Mouse (Mus musculus) Patski (cell line): ENCODE results near the gene Copz1. TPM values are rescaled to one million over a fixed set of nuclear protein-coding genes. Genes with fewer than 3 reads are reported as not detected.

Experiments used
- ATAC-seq: fragments of 100-300 bp; one replicate; pipeline ENCODE4 v1.8.0; 2021
- CTCF ChIA-PET: fragments of 350-600 bp; sonication (Branson Sonifier 250); formaldehyde crosslinking; loops from one replicate; lab custom pipeline; 2022; ENCODE audit warnings: inconsistent platforms; lab: Charles Lee
- POLR2A ChIA-PET: fragments of 350-600 bp; sonication (Branson Sonifier 250); formaldehyde crosslinking; loops from one replicate; lab custom pipeline; 2022; ENCODE audit warnings: antibody characterized with exemption, inconsistent platforms; lab: Charles Lee
- DNase-seq: peaks from one replicate; pipeline ENCODE4 v3.0.0-alpha.2; 2011; ENCODE audit warnings: low read depth, low spot score
- H3K27me3 ChIP-seq: fragments of 371-371 bp; one replicate; pipeline ENCODE4 v1.5.1; 2021
- CTCF ChIP-seq: fragments of 100-300 bp; IDR thresholded peaks from one replicate; pipeline ENCODE4 v1.5.1; 2021
- in situ Hi-C: fragments of 300-500 bp; cut with MboI; formaldehyde crosslinking; loops from 3 replicates; pipeline ENCODE4 v1.11.1; 2018; ENCODE audit warnings: low pct_unique_long_range_greater_than_20kb, mixed read lengths
- polyA plus RNA-seq: library from polyadenylated mRNA; unstranded; gene quantifications from one replicate; pipeline ENCODE4 v1.2.3, GENCODE M21; 2021

The Copz1 gene
- polyA plus RNA-seq, 1 experiment from 2014 or later = 163 TPM

GRCm38 (mm10) chr15:103250195-103250740, 22.2 kb upstream of the Copz1 start:
- in situ Hi-C loops = loop anchor here (5.0 kb wide), 1 partner anchor 57 kb away; no protein-coding TSS in a partner anchor
- ChIA-PET POLR2A (no interaction called here), CTCF (interaction anchor here (0.8 to 2.3 kb wide), 11 partner anchors 8 to 67 kb away, joined by 3 to 13 read pairs (median 5); partner anchors contain the start of gene Copz1)
- DNase-seq (no peak), ATAC-seq (peak; percentile 40)
- no peaks in the 10 kb centered on the region for H3K27me3 ChIP-seq
- TF ChIP-seq CTCF = peak; percentile 97

GRCm38 (mm10) chr15:103251595-103251994, 20.9 kb upstream of the Copz1 start:
- ATAC-seq (no peak), DNase-seq (no peak)
- in situ Hi-C loops = loop anchor here (5.0 kb wide), 1 partner anchor 56 kb away; no protein-coding TSS in a partner anchor
- H3K27me3 ChIP-seq = no peaks in the 10 kb centered on the region
- TF ChIP-seq CTCF = no peak
- ChIA-PET POLR2A (no interaction called here), CTCF (interaction anchor here (0.8 to 3.0 kb wide), 5 partner anchors 9 to 55 kb away, joined by 3 to 9 read pairs (median 6); partner anchors contain the start of gene Copz1)

- TF ChIP-seq CTCF = no peak
- CTCF ChIA-PET = interaction anchor here (0.9 to 3.0 kb wide), 2 partner anchors 54 to 71 kb away, joined by 3 to 8 read pairs; no protein-coding TSS in a partner anchor
- no peaks in the 10 kb centered on the region for H3K27me3 ChIP-seq
- no peak for DNase-seq
- in situ Hi-C loops = loop anchor here (5.0 kb wide), 1 partner anchor 55 kb away; no protein-coding TSS in a partner anchor
- no peak for ATAC-seq
- POLR2A ChIA-PET = no interaction called here
Measured at GRCm38 (mm10) chr15:103252660-103253059, 19.9 kb upstream of the Copz1 start.

GRCm38 (mm10) chr15:103253352-103253751, 19.2 kb upstream of the Copz1 start:
- CTCF ChIA-PET = interaction anchor here (1.4 to 3.0 kb wide), 2 partner anchors 27 to 53 kb away, joined by 5 to 8 read pairs; no protein-coding TSS in a partner anchor
- ATAC-seq (no peak), DNase-seq (no peak)
- H3K27me3 ChIP-seq = no peaks in the 10 kb centered on the region
- POLR2A ChIA-PET = interaction anchor here (0.5 kb wide), 1 partner anchor 30 kb away, joined by 3 read pairs; no protein-coding TSS in a partner anchor
- in situ Hi-C loops = loop anchor here (5.0 kb wide), 1 partner anchor 54 kb away; no protein-coding TSS in a partner anchor
- TF ChIP-seq CTCF = no peak

GRCm38 (mm10) chr15:103255169-103255568, 17.3 kb upstream of the Copz1 start:
- ChIA-PET CTCF (interaction anchor here (1.8 kb wide), 1 partner anchor 69 kb away, joined by 4 read pairs; no protein-coding TSS in a partner anchor), POLR2A (no interaction called here)
- ATAC-seq (no peak), DNase-seq (no peak)
- TF ChIP-seq CTCF = no peak
- H3K27me3 ChIP-seq = no peaks in the 10 kb centered on the region
- in situ Hi-C loops = no loop called here

GRCm38 (mm10) chr15:103256210-103256986, 16.1 kb upstream of the Copz1 start:
- no peak for TF ChIP-seq CTCF
- DNase-seq (no peak), ATAC-seq (no peak)
- no peaks in the 10 kb centered on the region for H3K27me3 ChIP-seq
- in situ Hi-C loops = no loop called here
- CTCF ChIA-PET = interaction anchor here (1.4 to 1.8 kb wide), 3 partner anchors 18 to 68 kb away, joined by 3 to 4 read pairs (median 4); no protein-coding TSS in a partner anchor
- POLR2A ChIA-PET = no interaction called here

GRCm38 (mm10) chr15:103257790-103258728, 14.5 kb upstream of the Copz1 start, which contains the start of gene Nfe2:
Gene Nfe2, minus strand, starts transcription at chr15:103258403.
- in situ Hi-C loops = no loop called here
- H3K27me3 ChIP-seq = no peaks in the 10 kb centered on the region
- POLR2A ChIA-PET = no interaction called here
- ATAC-seq = peak; percentile 57
- CTCF ChIA-PET = interaction anchor here (1.1 kb wide), 1 partner anchor 11 kb away, joined by 3 read pairs; no protein-coding TSS in a partner anchor
- no peak for DNase-seq
- TF ChIP-seq CTCF = no peak

- no peak for DNase-seq
- ChIA-PET CTCF (interaction anchor here (1.2 to 1.9 kb wide), 4 partner anchors 20 to 100 kb away, joined by 3 to 12 read pairs (median 3); no protein-coding TSS in a partner anchor), POLR2A (no interaction called here)
- in situ Hi-C loops = no loop called here
- no peak for ATAC-seq
- H3K27me3 ChIP-seq = no peaks in the 10 kb centered on the region
- no peak for TF ChIP-seq CTCF
Measured at GRCm38 (mm10) chr15:103259162-103259561, 13.4 kb upstream of the Copz1 start.

GRCm38 (mm10) chr15:103259989-103260388, 12.5 kb upstream of the Copz1 start:
- no peaks in the 10 kb centered on the region for H3K27me3 ChIP-seq
- ChIA-PET POLR2A (interaction anchor here (0.7 to 1.1 kb wide), 2 partner anchors 10 to 13 kb away, joined by 3 to 4 read pairs; partner anchors contain the start of gene Copz1), CTCF (interaction anchor here (0.7 to 2.3 kb wide), 8 partner anchors 9 to 100 kb away, joined by 3 to 12 read pairs (median 4); no protein-coding TSS in a partner anchor)
- no peak for TF ChIP-seq CTCF
- in situ Hi-C loops = no loop called here
- peak; percentile 73 for DNase-seq
- peak; percentile 82 for ATAC-seq
